Mouse (Mus musculus): ENCODE measurements at regions not wholly inside any gene's neighbourhood (a gene's known extent, or its start where the extent isn't known, plus 50 kb on each side); places are given as distances from the start of the nearest gene placed in this dataset.
A peak's percentile ranks its signal among the peaks of the same experiment; 100 is the strongest.

GRCm38 (mm10) chr11:40624126-40624778 lies 70.8 kb downstream of the Mat2b start:
- no peaks in the 10 kb centered on the region for H3K9me3 ChIP-seq
- no peaks in the 10 kb centered on the region for H3K4me1 ChIP-seq
- no peaks in the 10 kb centered on the region for H3K36me3 ChIP-seq
- H3K4me2 ChIP-seq: no peak overlapping the region
- H3K4me3 ChIP-seq: no peak overlapping the region
- no peaks in the 10 kb centered on the region for H3K27me3 ChIP-seq (replicated peaks)
- 79% methylated on average over 3 of the region's 3 CpGs for WGBS
- no peak overlapping the region for H3K27ac ChIP-seq (replicated peaks)
- no peak overlapping the region for H3K9ac ChIP-seq
- no peak for ATAC-seq (ENCODE audit: extremely low read depth, insufficient number of reproducible peaks, low FRiP score, low TSS enrichment)

GRCm38 (mm10) chr11:40620036-40620435 lies 75.0 kb downstream of the Mat2b start:
- Histone ChIP-seq H3K27ac (replicated peaks) (no peak overlapping the region), H3K4me3 (no peak overlapping the region), H3K9ac (no peak overlapping the region), H3K27me3 (replicated peaks) (no peaks in the 10 kb centered on the region), H3K4me1 (no peaks in the 10 kb centered on the region), H3K4me2 (no peak overlapping the region), H3K36me3 (no peaks in the 10 kb centered on the region), H3K9me3 (no peaks in the 10 kb centered on the region)
- no peak for ATAC-seq (ENCODE audit: extremely low read depth, insufficient number of reproducible peaks, low FRiP score, low TSS enrichment)
- WGBS: 64% methylated on average over 7 of the region's 7 CpGs

GRCm38 (mm10) chr11:40603008-40603407 lies 92.0 kb downstream of the Mat2b start:
- no peak overlapping the region for H3K4me2 ChIP-seq
- H3K4me3 ChIP-seq: no peak overlapping the region
- peaks cover 12% of the 10 kb centered on the region for H3K4me1 ChIP-seq
- H3K9me3 ChIP-seq: no peaks in the 10 kb centered on the region
- ATAC-seq (ENCODE audit: extremely low read depth, insufficient number of reproducible peaks, low FRiP score, low TSS enrichment): no peak
- no peak overlapping the region for H3K9ac ChIP-seq
- no peaks in the 10 kb centered on the region for H3K27me3 ChIP-seq (replicated peaks)
- 86% methylated on average over 9 of the region's 9 CpGs for WGBS
- no peak overlapping the region for H3K27ac ChIP-seq (replicated peaks)
- no peaks in the 10 kb centered on the region for H3K36me3 ChIP-seq

- Histone ChIP-seq H3K27ac (replicated peaks) (no peak overlapping the region), H3K4me2 (no peak overlapping the region), H3K4me3 (no peak overlapping the region), H3K4me1 (peaks cover 12% of the 10 kb centered on the region), H3K9me3 (no peaks in the 10 kb centered on the region), H3K27me3 (replicated peaks) (no peaks in the 10 kb centered on the region), H3K9ac (no peak overlapping the region), H3K36me3 (no peaks in the 10 kb centered on the region)
- no peak for ATAC-seq (ENCODE audit: extremely low read depth, insufficient number of reproducible peaks, low FRiP score, low TSS enrichment)
- 2% methylated on average over 1 of the region's 1 CpGs for WGBS
Observed at GRCm38 (mm10) chr11:40601572-40601909, 93.5 kb downstream of the Mat2b start.

GRCm38 (mm10) chr11:40600773-40601571 lies 94.0 kb downstream of the Mat2b start:
- 14% methylated on average over 11 of the region's 11 CpGs for WGBS
- no peaks in the 10 kb centered on the region for H3K9me3 ChIP-seq

GRCm38 (mm10) chr11:40599956-40600772 lies 94.8 kb downstream of the Mat2b start:
- Histone ChIP-seq H3K4me3 (no peak overlapping the region), H3K27me3 (replicated peaks) (no peaks in the 10 kb centered on the region), H3K27ac (replicated peaks) (no peak overlapping the region), H3K4me2 (peak overlapping the region; percentile 38), H3K9ac (no peak overlapping the region), H3K4me1 (peaks cover 12% of the 10 kb centered on the region), H3K9me3 (no peaks in the 10 kb centered on the region), H3K36me3 (no peaks in the 10 kb centered on the region)
- ATAC-seq (ENCODE audit: extremely low read depth, insufficient number of reproducible peaks, low FRiP score, low TSS enrichment): no peak
- 6% methylated on average over 15 of the region's 15 CpGs for WGBS

More at GRCm38 (mm10) chr11:40600773-40601571, 94.0 kb downstream of the Mat2b start:
- H3K27me3 ChIP-seq (replicated peaks): no peaks in the 10 kb centered on the region
- no peak overlapping the region for H3K4me3 ChIP-seq
- no peak for ATAC-seq (ENCODE audit: extremely low read depth, insufficient number of reproducible peaks, low FRiP score, low TSS enrichment)
- peaks cover 12% of the 10 kb centered on the region for H3K4me1 ChIP-seq
- no peak overlapping the region for H3K9ac ChIP-seq
- H3K4me2 ChIP-seq: peak overlapping the region; percentile 38; the same call in 1 of the 2 replicates
- no peak overlapping the region for H3K27ac ChIP-seq (replicated peaks)
- H3K36me3 ChIP-seq: no peaks in the 10 kb centered on the region

- peaks cover 12% of the 10 kb centered on the region for H3K4me1 ChIP-seq
- no peak overlapping the region for H3K9ac ChIP-seq
- no peak overlapping the region for H3K27ac ChIP-seq (replicated peaks)
- H3K4me3 ChIP-seq: no peak overlapping the region
- no peaks in the 10 kb centered on the region for H3K36me3 ChIP-seq
- no peak overlapping the region for H3K4me2 ChIP-seq
- no peak for ATAC-seq (ENCODE audit: extremely low read depth, insufficient number of reproducible peaks, low FRiP score, low TSS enrichment)
- 53% methylated on average over 3 of the region's 3 CpGs for WGBS
- no peaks in the 10 kb centered on the region for H3K9me3 ChIP-seq
- H3K27me3 ChIP-seq (replicated peaks): no peaks in the 10 kb centered on the region
Observed at GRCm38 (mm10) chr11:40596347-40596746, 98.7 kb downstream of the Mat2b start.

- H3K27ac ChIP-seq (replicated peaks): no peak overlapping the region
- no peak overlapping the region for H3K9ac ChIP-seq
- H3K36me3 ChIP-seq: no peaks in the 10 kb centered on the region
- no peaks in the 10 kb centered on the region for H3K4me1 ChIP-seq
- H3K4me2 ChIP-seq: no peak overlapping the region
- no peak overlapping the region for H3K4me3 ChIP-seq
- H3K9me3 ChIP-seq: no peaks in the 10 kb centered on the region
- no peak for ATAC-seq (ENCODE audit: extremely low read depth, insufficient number of reproducible peaks, low FRiP score, low TSS enrichment)
- 60% methylated on average over 4 of the region's 4 CpGs for WGBS
- H3K27me3 ChIP-seq (replicated peaks): no peaks in the 10 kb centered on the region
Observed at GRCm38 (mm10) chr11:40592056-40592455, 102.9 kb downstream of the Mat2b start.

- Histone ChIP-seq H3K27me3 (replicated peaks) (no peaks in the 10 kb centered on the region), H3K4me1 (no peaks in the 10 kb centered on the region), H3K4me2 (peak overlapping the region; percentile 50), H3K27ac (replicated peaks) (no peak overlapping the region), H3K9me3 (no peaks in the 10 kb centered on the region), H3K36me3 (no peaks in the 10 kb centered on the region), H3K4me3 (no peak overlapping the region), H3K9ac (no peak overlapping the region)
- WGBS: 16% methylated on average over 3 of the region's 3 CpGs
- no peak for ATAC-seq (ENCODE audit: extremely low read depth, insufficient number of reproducible peaks, low FRiP score, low TSS enrichment)
Observed at GRCm38 (mm10) chr11:40573758-40574139, 121.3 kb downstream of the Mat2b start.

- Histone ChIP-seq H3K4me1 (no peaks in the 10 kb centered on the region), H3K27me3 (replicated peaks) (no peaks in the 10 kb centered on the region), H3K4me2 (peak overlapping the region; percentile 50), H3K4me3 (no peak overlapping the region), H3K27ac (replicated peaks) (no peak overlapping the region), H3K9ac (no peak overlapping the region), H3K9me3 (no peaks in the 10 kb centered on the region), H3K36me3 (no peaks in the 10 kb centered on the region)
- no peak for ATAC-seq (ENCODE audit: extremely low read depth, insufficient number of reproducible peaks, low FRiP score, low TSS enrichment)
- 29% methylated on average over 12 of the region's 12 CpGs for WGBS
Observed at GRCm38 (mm10) chr11:40572953-40573757, 121.8 kb downstream of the Mat2b start.

- Histone ChIP-seq H3K36me3 (no peaks in the 10 kb centered on the region), H3K9me3 (no peaks in the 10 kb centered on the region)
- no peak for ATAC-seq (ENCODE audit: extremely low read depth, insufficient number of reproducible peaks, low FRiP score, low TSS enrichment)
Observed at GRCm38 (mm10) chr11:40562866-40563265, 132.1 kb downstream of the Mat2b start.

More at GRCm38 (mm10) chr11:40562866-40563265, 132.1 kb downstream of the Mat2b start:
- Histone ChIP-seq H3K4me2 (no peak overlapping the region), H3K4me3 (no peak overlapping the region), H3K4me1 (no peaks in the 10 kb centered on the region), H3K27me3 (replicated peaks) (no peaks in the 10 kb centered on the region), H3K27ac (replicated peaks) (no peak overlapping the region), H3K9ac (no peak overlapping the region)
- WGBS: 65% methylated on average over 6 of the region's 6 CpGs
